Mouse (Mus musculus) G1E (cell line): Measurements from ENCODE around the gene Bptf.

ENCODE experiments used
- CTCF ChIP-seq: IDR thresholded peaks from 2 replicates; pipeline ENCODE4 v1.5.1; 2012; ENCODE audit warnings: low read depth, low read length, inconsistent platforms, mixed read lengths
- GATA2 ChIP-seq: IDR thresholded peaks from 2 replicates; pipeline ENCODE4 v1.6.1; 2012; ENCODE audit warnings: low read depth, low read length, inconsistent platforms, borderline replicate concordance
- POLR2AphosphoS5 ChIP-seq: IDR thresholded peaks from 2 replicates; pipeline ENCODE4 v1.6.1; 2012; ENCODE audit warnings: low read depth, low read length, inconsistent platforms; ENCODE audit not compliant: insufficient replicate concordance
- TAL1 ChIP-seq: conservative IDR thresholded peaks from 2 replicates; pipeline ENCODE4 v1.6.1; 2012; ENCODE audit warnings: low read depth, low read length, inconsistent platforms, mixed read lengths

GRCm38 (mm10) chr11:107131749-107132421, at the start of gene Bptf:
- peak; percentile 86; the same call in 1 of the 2 replicates for TF ChIP-seq CTCF
- TF ChIP-seq GATA2 = no peak
- TF ChIP-seq TAL1 = no peak
- no peak for TF ChIP-seq POLR2AphosphoS5
